Mouse (Mus musculus) kidney, adult 9 months (tissue): Measurements from ENCODE around the gene Klhl5.

ENCODE experiments used
- DNase-seq: peaks from one replicate; pipeline ENCODE4 v3.0.0; 2022

The Klhl5 gene

GRCm38 (mm10) chr5:65150376-65150955 is 43.1 kb downstream of the Klhl5 start:
- DNase-seq = peak; percentile 76

GRCm38 (mm10) chr5:65151276-65151675 is 43.9 kb downstream of the Klhl5 start:
- no peak for DNase-seq

GRCm38 (mm10) chr5:65151767-65152166 is 44.4 kb downstream of the Klhl5 start:
- no peak for DNase-seq

GRCm38 (mm10) chr5:65154287-65154686 is 46.9 kb downstream of the Klhl5 start:
- DNase-seq = no peak

- peak; percentile 44 for DNase-seq
Observed at GRCm38 (mm10) chr5:65156853-65157252, 49.5 kb downstream of the Klhl5 start.

GRCm38 (mm10) chr5:65157412-65158381 is 50.4 kb downstream of the Klhl5 start:
- DNase-seq = peak; percentile 86

- DNase-seq = no peak
Observed at GRCm38 (mm10) chr5:65158696-65159305, 51.5 kb downstream of the Klhl5 start.

GRCm38 (mm10) chr5:65163001-65163400 is 55.7 kb downstream of the Klhl5 start:
- DNase-seq = no peak

- no peak for DNase-seq
Observed at GRCm38 (mm10) chr5:65163489-65164092, 56.3 kb downstream of the Klhl5 start.

- DNase-seq = no peak
Observed at GRCm38 (mm10) chr5:65170206-65170605, 62.9 kb downstream of the Klhl5 start.

GRCm38 (mm10) chr5:65175035-65175917 is 67.9 kb downstream of the Klhl5 start:
- DNase-seq = peak; percentile 19

GRCm38 (mm10) chr5:65175918-65176484 is 68.7 kb downstream of the Klhl5 start:
- DNase-seq = no peak

GRCm38 (mm10) chr5:65177026-65177514 is 69.7 kb downstream of the Klhl5 start:
- DNase-seq = peak; percentile 73

GRCm38 (mm10) chr5:65178477-65178876 is 71.1 kb downstream of the Klhl5 start:
- DNase-seq = no peak

GRCm38 (mm10) chr5:65181160-65181793 is 73.9 kb downstream of the Klhl5 start:
- DNase-seq = no peak

GRCm38 (mm10) chr5:65181794-65182169 is 74.4 kb downstream of the Klhl5 start:
- no peak for DNase-seq

GRCm38 (mm10) chr5:65182268-65182667 is 74.9 kb downstream of the Klhl5 start:
- DNase-seq = no peak

GRCm38 (mm10) chr5:65191601-65192000 is 84.3 kb downstream of the Klhl5 start:
- no peak for DNase-seq

GRCm38 (mm10) chr5:65194441-65194840 is 87.1 kb downstream of the Klhl5 start:
- DNase-seq = no peak

- DNase-seq = peak; percentile 100
Observed at GRCm38 (mm10) chr5:65199346-65200128, 92.2 kb downstream of the Klhl5 start, which contains the start of gene Wdr19. Gene Wdr19 (plus strand): TSS chr5:65199696.
